10 mouse cellular contexts compared by ENCODE assay signal in the genomic region with DNA sequence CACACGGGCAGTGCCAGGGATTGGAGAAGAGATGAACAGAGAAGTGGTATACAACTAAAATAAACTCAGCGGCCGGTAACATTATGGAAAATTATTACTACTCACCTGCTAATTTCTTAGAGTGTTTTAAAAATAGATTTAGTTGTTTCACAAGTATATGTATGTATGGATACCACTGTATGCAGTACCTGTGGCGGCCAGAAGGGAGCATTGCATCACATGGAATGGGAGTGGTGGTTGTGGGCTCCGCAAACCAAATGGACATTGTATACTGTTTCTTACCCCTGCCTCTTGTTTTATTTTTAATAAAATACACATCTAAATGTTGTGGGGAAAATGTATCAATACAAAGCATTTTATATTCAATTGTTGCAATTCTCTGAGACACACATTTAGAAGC.
DNase-seq lines count a peak whose midpoint lies in the region; ATAC-seq and TF ChIP-seq lines count a peak whose summit lies in the region.
"Had no signal": no experiment of that assay in that cellular context is flagged by ENCODE, and none has a peak within 500 bp of the region (broad histone marks: within the 10 kb centered on the region; RNA-seq: fewer than 3 reads in every experiment).

No protein-coding gene starts in this region.

- H3K4me1 ChIP-seq in intestine, postnatal 0 days (replicated peaks; ENCODE audit: control insufficient read depth, insufficient read depth, low read length) = no peaks in the 10 kb centered on the region
- no peaks in the 10 kb centered on the region for H3K4me1 ChIP-seq in intestine, embryonic 15.5 days (replicated peaks)
- H3K4me1 ChIP-seq: liver, embryonic 15.5 days had no signal

- H3K27ac ChIP-seq in intestine, postnatal 0 days (ENCODE audit: low read depth, low read length) = no peak overlapping the region
- H3K27ac ChIP-seq in intestine, embryonic 15.5 days = no peak overlapping the region
- H3K27ac ChIP-seq: liver, embryonic 15.5 days had no signal

- 73% methylated on average over 5 of the region's 5 CpGs for WGBS in intestine, postnatal 0 days
- 74% methylated on average over 5 of the region's 5 CpGs for WGBS in intestine, embryonic 15.5 days

- H3K9me3 ChIP-seq in intestine, postnatal 0 days (ENCODE audit: control insufficient read depth) = no peaks in the 10 kb centered on the region
- H3K9me3 ChIP-seq in intestine, embryonic 15.5 days = no peaks in the 10 kb centered on the region
- H3K9me3 ChIP-seq: liver, embryonic 15.5 days had no signal

- H3K4me2 ChIP-seq in intestine, postnatal 0 days (replicated peaks; ENCODE audit: low read depth) = no peak overlapping the region
- H3K4me2 ChIP-seq in intestine, embryonic 15.5 days (replicated peaks) = no peak overlapping the region
- H3K4me2 ChIP-seq: liver, embryonic 15.5 days had no signal

- H3K27me3 ChIP-seq in intestine, postnatal 0 days (replicated peaks; ENCODE audit: control insufficient read depth, insufficient read depth, low read length) = no peaks in the 10 kb centered on the region
- no peaks in the 10 kb centered on the region for H3K27me3 ChIP-seq in intestine, embryonic 15.5 days (replicated peaks)
- H3K27me3 ChIP-seq: liver, embryonic 15.5 days had no signal

- no peak overlapping the region for H3K9ac ChIP-seq in intestine, postnatal 0 days (ENCODE audit: low read depth, low read length)
- H3K9ac ChIP-seq in intestine, embryonic 15.5 days = no peak overlapping the region
- H3K9ac ChIP-seq: liver, embryonic 15.5 days had no signal

- H3K36me3 ChIP-seq in intestine, postnatal 0 days (ENCODE audit: control insufficient read depth, insufficient read depth) = no peaks in the 10 kb centered on the region
- no peaks in the 10 kb centered on the region for H3K36me3 ChIP-seq in intestine, embryonic 15.5 days
- H3K36me3 ChIP-seq: liver, embryonic 15.5 days had no signal

- no peak for ATAC-seq in intestine, postnatal 0 days
- ATAC-seq in intestine, embryonic 15.5 days = no peak

- no peak overlapping the region for H3K4me3 ChIP-seq in intestine, postnatal 0 days (ENCODE audit: low read depth, low read length)
- H3K4me3 ChIP-seq in intestine, embryonic 15.5 days (replicated peaks) = no peak overlapping the region
- H3K4me3 ChIP-seq: liver, embryonic 15.5 days had no signal

- TF ChIP-seq CTCF in intestine, postnatal 0 days (IDR thresholded peaks at IDR 0.05; ENCODE audit: low read depth) = peak; percentile 63

- peak; percentile 22 for DNase-seq in right cerebral cortex, postnatal 4 days
- DNase-seq in right cerebral cortex, postnatal 36 days (ENCODE audit: low spot score in 2 of 2) = no peak
- DNase-seq in embryo, embryonic 10.5 days (ENCODE audit: low spot score) = peak; percentile 54
- DNase-seq in yolk sac, embryonic 10.5 days (ENCODE audit: low spot score) = peak; percentile 3
- no peak for DNase-seq in spleen, postnatal 36 days (ENCODE audit: low spot score in 2 of 2)
- DNase-seq: cerebellum, adult 18-20 months; right cerebral cortex, postnatal 25 days had no signal

Comparison
In these comparisons a context has a peak if more than half of its experiments do, and no peak if none do; other contexts are left out.
1. DNase-seq: peak in right cerebral cortex, postnatal 4 days (single experiment), embryo, embryonic 10.5 days (single experiment) and yolk sac, embryonic 10.5 days (single experiment); none in right cerebral cortex, postnatal 36 days (0 of 2) and spleen, postnatal 36 days (0 of 2).